Comparison of ENCODE assay signal across 14 mouse cellular contexts in genomic region chr4:43613060-43613730, GRCm38 (mm10). TPM values are rescaled to one million over a fixed set of nuclear protein-coding genes. Genes with fewer than 3 reads are reported as not detected.
A peak's percentile ranks its signal among the peaks of the same experiment; 100 is the strongest.
DNase-seq lines count a peak whose midpoint lies in the region; ATAC-seq and TF ChIP-seq lines count a peak whose summit lies in the region.
"Had no signal": no experiment of that assay in that cellular context is flagged by ENCODE, and none has a peak within 500 bp of the region (broad histone marks: within the 10 kb centered on the region; RNA-seq: fewer than 3 reads in every experiment).

No protein-coding gene starts in this region.

- H3K36me3 ChIP-seq in kidney, postnatal 0 days (ENCODE audit: insufficient read depth, low read length): no peaks in the 10 kb centered on the region
- H3K36me3 ChIP-seq in MEL (ENCODE audit: control insufficient read depth in 1 of 2, insufficient read depth in 2 of 2, low read length in 2 of 2): peaks cover 0 to 15% of the 10 kb centered on the region in 2 experiments; a peak in 2 of 4 replicates
- H3K36me3 ChIP-seq: embryonic facial prominence, embryonic 15.5 days had no signal

- TF ChIP-seq CTCF in kidney, postnatal 0 days (IDR thresholded peaks at IDR 0.05; ENCODE audit: low read depth): no peak
- no peak for TF ChIP-seq CTCF in MEL (IDR thresholded peaks at IDR 0.05 in 2 of 3, conservative IDR thresholded peaks at IDR 0.05 in 1 of 3; ENCODE audit: control insufficient read depth in 1 of 3, insufficient read depth in 1 of 3, low read depth in 2 of 3, low read length in 3 of 3, poor library complexity in 1 of 3, severe bottlenecking in 1 of 3)

- TF ChIP-seq EP300 in MEL (IDR thresholded peaks at IDR 0.05; ENCODE audit: low read depth in 1 of 2, low read length in 2 of 2): no peak

- H3K4me2 ChIP-seq in kidney, postnatal 0 days (ENCODE audit: low read length): no peak overlapping the region
- H3K4me2 ChIP-seq: embryonic facial prominence, embryonic 15.5 days had no signal

- no peak overlapping the region for H3K4me3 ChIP-seq in kidney, postnatal 0 days (replicated peaks; ENCODE audit: low read depth, low read length)
- H3K4me3 ChIP-seq in MEL (ENCODE audit: control insufficient read depth in 1 of 2, insufficient read depth in 1 of 2, low read depth in 2 of 2, low read length in 2 of 2): peak overlapping the region; percentile 35 to 41
- H3K4me3 ChIP-seq: embryonic facial prominence, embryonic 15.5 days; gastrocnemius, adult 2 months had no signal

- TF ChIP-seq POLR2A in MEL (IDR thresholded peaks at IDR 0.05; ENCODE audit: control insufficient read depth in 1 of 2, insufficient read depth in 1 of 2, low read depth in 1 of 2, low read length in 2 of 2, poor library complexity in 1 of 2): peak; percentile 29 to 67; a peak in 2 of 4 replicates

- H3K79me2 ChIP-seq in MEL (ENCODE audit: control insufficient read depth, insufficient read depth, low read length, poor library complexity): no peaks in the 10 kb centered on the region

- H3K4me1 ChIP-seq in kidney, postnatal 0 days (replicated peaks; ENCODE audit: insufficient read depth, low read length): no peaks in the 10 kb centered on the region
- peaks cover 3 to 5% of the 10 kb centered on the region in 2 experiments; a peak in 3 of 4 replicates for H3K4me1 ChIP-seq in MEL (ENCODE audit: control insufficient read depth in 1 of 2, insufficient read depth in 2 of 2, low read length in 2 of 2)
- H3K4me1 ChIP-seq: embryonic facial prominence, embryonic 15.5 days had no signal

- no peaks in the 10 kb centered on the region for H3K9me3 ChIP-seq in kidney, postnatal 0 days (replicated peaks; ENCODE audit: low read length)
- H3K9me3 ChIP-seq in MEL (replicated peaks; ENCODE audit: insufficient read depth, low read length): no peaks in the 10 kb centered on the region
- H3K9me3 ChIP-seq: embryonic facial prominence, embryonic 15.5 days had no signal

- H3K27ac ChIP-seq in kidney, postnatal 0 days: no peak overlapping the region
- peak overlapping the region; percentile 93 for H3K27ac ChIP-seq in MEL (ENCODE audit: control insufficient read depth, low read depth, low read length)
- H3K27ac ChIP-seq: embryonic facial prominence, embryonic 15.5 days; gastrocnemius, adult 2 months had no signal

- H3K9ac ChIP-seq in kidney, postnatal 0 days (ENCODE audit: low read depth, low read length): no peak overlapping the region
- peak overlapping the region; percentile 71 for H3K9ac ChIP-seq in MEL (ENCODE audit: control insufficient read depth, low read depth, low read length, poor library complexity, severe bottlenecking)
- H3K9ac ChIP-seq: embryonic facial prominence, embryonic 15.5 days had no signal

- H3K27me3 ChIP-seq in kidney, postnatal 0 days (ENCODE audit: insufficient read depth, low read length): no peaks in the 10 kb centered on the region
- no peaks in the 10 kb centered on the region for H3K27me3 ChIP-seq in MEL (ENCODE audit: control insufficient read depth in 1 of 2, insufficient read depth in 2 of 2, low read length in 2 of 2)
- H3K27me3 ChIP-seq: embryonic facial prominence, embryonic 15.5 days had no signal

- ATAC-seq in kidney, postnatal 0 days (replicated peaks; ENCODE audit: low FRiP score, low read depth): no peak
- ATAC-seq in hematopoietic stem cell, adult 5-6 weeks (replicated peaks in 1 of 2; ENCODE audit: insufficient read depth in 1 of 2, low FRiP score in 2 of 2, low TSS enrichment in 1 of 2, low read depth in 1 of 2, poor library complexity in 2 of 2, severe bottlenecking in 2 of 2): peak; percentile 69 to 81; a peak in 3 of 4 replicates

- peak; percentile 52 for DNase-seq in kidney, postnatal 0 days (ENCODE audit: low spot score)
- no peak for DNase-seq in kidney, adult 11 months
- peak; percentile 92 for DNase-seq in MEL (ENCODE audit: low read depth, low spot score)
- peak; percentile 43 for DNase-seq in lung, postnatal 25 days (ENCODE audit: low spot score)
- no peak for DNase-seq in right cerebral cortex, postnatal 14 days
- no peak for DNase-seq in gastrocnemius, adult 18-20 months (ENCODE audit: low spot score)
- DNase-seq in ovary, adult 18-20 months (ENCODE audit: low spot score): no peak
- DNase-seq: adrenal gland, postnatal 10 days; cerebellum, adult 9-10 months; gastrocnemius, adult 2 months; left cerebral cortex, postnatal 4 days had no signal

- TF ChIP-seq RAD21 in MEL (IDR thresholded peaks at IDR 0.05; ENCODE audit: low read depth, low read length): no peak

- WGBS in kidney, postnatal 0 days: 57% methylated on average over 3 of the region's 3 CpGs

TF ChIP-seq in MEL, 35 proteins besides CTCF, POLR2A, EP300 and RAD21:
- TF ChIP-seq SIN3A (IDR thresholded peaks at IDR 0.05; ENCODE audit: low read length) (peak; percentile 50; the same call in 1 of the 2 replicates), TBP (IDR thresholded peaks at IDR 0.05; ENCODE audit: low read depth, low read length) (peak; percentile 86), MAZ (IDR thresholded peaks at IDR 0.05; ENCODE audit: low read depth, low read length) (peak; percentile 82), TAL1 (IDR thresholded peaks at IDR 0.05; ENCODE audit: low read length) (no peak), USF2 (IDR thresholded peaks at IDR 0.05; ENCODE audit: borderline replicate concordance in 1 of 2, insufficient read depth in 1 of 2, low read depth in 1 of 2, low read length in 2 of 2) (no peak), NELFE (IDR thresholded peaks at IDR 0.05; ENCODE audit: low read depth, low read length) (peak; percentile 67), HCFC1 (IDR thresholded peaks at IDR 0.05; ENCODE audit: low read depth, low read length) (peak; percentile 87), ELF1 (IDR thresholded peaks at IDR 0.05; ENCODE audit: low read depth, low read length) (peak; percentile 93), ZMIZ1 (IDR thresholded peaks at IDR 0.05; ENCODE audit: low read depth, low read length) (0 out of 2 replicates have a peak, but pooled peaks have one; percentile 24), CHD2 (IDR thresholded peaks at IDR 0.05; ENCODE audit: low read length) (no peak), KAT2A (conservative IDR thresholded peaks at IDR 0.05; ENCODE audit: low read depth, low read length) (peak; percentile 53; the same call in 1 of the 2 replicates), TCF12 (IDR thresholded peaks at IDR 0.05; ENCODE audit: low read depth, low read length) (peak; percentile 53; the same call in 1 of the 2 replicates)

RNA-seq across cellular contexts. Expression of gene Npr2, which starts 18.5 kb away (rescaled TPM):
- 7.2 and 8.6 TPM in 2 replicates for polyA plus RNA-seq in kidney, postnatal 0 days (2015; fragmentation: Nextera tagmentation; extraction: Ambion mirVana)
- 0.27 and 0.49 TPM in 2 replicates for total RNA-seq in MEL (2012; rRNA removed)
- 1 to 10 TPM in 1 of 2 experiments, not detected in 1; 2.3 TPM for polyA plus RNA-seq in MEL (2012; ENCODE audit: insufficient read depth in 1 of 2, insufficient read length in 2 of 2, low read depth in 1 of 2, low replicate concordance in 2 of 2, missing spikeins in 1 of 2)
- 4.2 and 7.2 TPM in 2 replicates for total RNA-seq in hematopoietic stem cell, adult 5-6 weeks (2017)
- 10 to 100 TPM; 35.2 to 38.7 TPM for total RNA-seq in gastrocnemius, adult 18-20 months (2021)

RNA-seq across cellular contexts. Expression of gene Msmp, which starts 28.9 kb away (rescaled TPM):
- polyA plus RNA-seq in kidney, postnatal 0 days (2015; fragmentation: Nextera tagmentation; extraction: Ambion mirVana): 2.0 and 2.5 TPM in 2 replicates
- total RNA-seq in MEL (2012; rRNA removed): 0.73 and 1.0 TPM in 2 replicates
- polyA plus RNA-seq in MEL (2012; ENCODE audit: insufficient read depth in 1 of 2, insufficient read length in 2 of 2, low read depth in 1 of 2, low replicate concordance in 2 of 2, missing spikeins in 1 of 2): 1 to 10 TPM in 1 of 2 experiments, not detected in 1; 2.5 TPM
- 0.40 TPM in 1 of 2 replicates, not detected in the other for total RNA-seq in hematopoietic stem cell, adult 5-6 weeks (2017)
- total RNA-seq in gastrocnemius, adult 18-20 months (2021): under 1 TPM in 1 of 2 experiments, not detected in 1; 0.55 TPM
- total RNA-seq: left cerebral cortex, postnatal 4 days; midbrain, postnatal 0 days had no signal

RNA-seq across cellular contexts. Expression of gene Gba2, which starts 34.5 kb away (rescaled TPM):
- 14.2 and 15.9 TPM in 2 replicates for polyA plus RNA-seq in kidney, postnatal 0 days (2015; fragmentation: Nextera tagmentation; extraction: Ambion mirVana)
- total RNA-seq in MEL (2012; rRNA removed): 5.7 and 6.2 TPM in 2 replicates
- 10 to 100 TPM in 1 of 2 experiments, not detected in 1; 24.9 TPM for polyA plus RNA-seq in MEL (2012; ENCODE audit: insufficient read depth in 1 of 2, insufficient read length in 2 of 2, low read depth in 1 of 2, low replicate concordance in 2 of 2, missing spikeins in 1 of 2)
- total RNA-seq in hematopoietic stem cell, adult 5-6 weeks (2017): 11.9 and 19.9 TPM in 2 replicates
- 1 to 10 TPM; 4.3 to 4.6 TPM for total RNA-seq in gastrocnemius, adult 18-20 months (2021)

RNA-seq across cellular contexts. Expression of gene Rgp1, which starts 34.7 kb away (rescaled TPM):
- 15.9 and 17.8 TPM in 2 replicates for polyA plus RNA-seq in kidney, postnatal 0 days (2015; fragmentation: Nextera tagmentation; extraction: Ambion mirVana)
- total RNA-seq in MEL (2012; rRNA removed): 14.3 and 17.1 TPM in 2 replicates
- polyA plus RNA-seq in MEL (2012; ENCODE audit: insufficient read depth in 1 of 2, insufficient read length in 2 of 2, low read depth in 1 of 2, low replicate concordance in 2 of 2, missing spikeins in 1 of 2): 10 to 100 TPM in 1 of 2 experiments, not detected in 1; 47.6 TPM
- total RNA-seq in hematopoietic stem cell, adult 5-6 weeks (2017): 13.6 and 41.0 TPM in 2 replicates
- 10 to 100 TPM; 19.9 to 20.7 TPM for total RNA-seq in gastrocnemius, adult 18-20 months (2021)

RNA-seq across cellular contexts. Expression of gene Spag8, which starts 40.2 kb away (rescaled TPM):
- 0.79 and 0.96 TPM in 2 replicates for polyA plus RNA-seq in kidney, postnatal 0 days (2015; fragmentation: Nextera tagmentation; extraction: Ambion mirVana)
- 0.15 and 0.29 TPM in 2 replicates for total RNA-seq in MEL (2012; rRNA removed)
- under 1 TPM in 1 of 2 experiments, not detected in 1; 0.57 TPM for polyA plus RNA-seq in MEL (2012; ENCODE audit: insufficient read depth in 1 of 2, insufficient read length in 2 of 2, low read depth in 1 of 2, low replicate concordance in 2 of 2, missing spikeins in 1 of 2)
- total RNA-seq in hematopoietic stem cell, adult 5-6 weeks (2017): not detected in 2 replicates
- not detected for total RNA-seq in gastrocnemius, adult 18-20 months (2021)

Comparison
In these comparisons a context has a peak if more than half of its experiments do, and no peak if none do; other contexts are left out.
1. DNase-seq: peak in kidney, postnatal 0 days (single experiment), MEL (single experiment) and lung, postnatal 25 days (single experiment); none in kidney, adult 11 months (single experiment), right cerebral cortex, postnatal 14 days (single experiment), gastrocnemius, adult 18-20 months (single experiment) and ovary, adult 18-20 months (single experiment).